Mouse (Mus musculus) myocyte (in vitro differentiated cells): ENCODE measurements around the gene Htr1d.

Source experiments
- CEBPB ChIP-seq: IDR thresholded peaks from 2 replicates; pipeline ENCODE4 v1.6.1; 2011; ENCODE audit warnings: mild to moderate bottlenecking, moderate library complexity; ENCODE audit not compliant: poor library complexity, insufficient read depth, severe bottlenecking
- MYOD1 ChIP-seq, 3 experiments: IDR thresholded peaks; one replicate each; pipeline ENCODE4 v1.6.1; 2011; ENCODE audit warnings: control low read depth in 2 of 3, low read depth in 2 of 3, mild to moderate bottlenecking in 2 of 3, moderate library complexity in 1 of 3; ENCODE audit not compliant: insufficient read length in 2 of 3, control insufficient read depth in 1 of 3
- POLR2A ChIP-seq: IDR thresholded peaks from one replicate; pipeline ENCODE4 v1.6.1; 2011; ENCODE audit warnings: low read depth, mild to moderate bottlenecking, control low read depth, moderate library complexity; ENCODE audit not compliant: insufficient read length
- TCF12 ChIP-seq: IDR thresholded peaks from one replicate; pipeline ENCODE4 v1.6.1; 2011; ENCODE audit warnings: mild to moderate bottlenecking, control low read depth; ENCODE audit not compliant: poor library complexity, insufficient read depth, severe bottlenecking

- TF ChIP-seq TCF12 (no peak), MYOD1 (IDR thresholded peaks at IDR 0.05; ENCODE audit: control insufficient read depth in 1 of 3, insufficient read length in 2 of 3, low read depth in 2 of 3) (no peak), POLR2A (no peak), CEBPB (no peak)
These were observed 3.9 kb upstream of the Htr1d start for GRCm38 (mm10) chr4:136419386-136419785.
